Mouse (Mus musculus): Measurements from ENCODE around the gene 4933416C03Rik. TPM values are rescaled to one million over a fixed set of nuclear protein-coding genes. Genes with fewer than 3 reads are reported as not detected.

Gene 4933416C03Rik
- polyA plus RNA-seq (2012; rRNA removed), result not detected in 2 replicates

GRCm38 (mm10) chr10:116113867-116114474 is at the start of gene 4933416C03Rik:
Gene 4933416C03Rik, minus strand, starts transcription at chr10:116113917.

Other genes with a start within 250 kb of the 4933416C03Rik start
- 0.10 and 0.13 TPM in 2 replicates for gene Ptprr, start 95.7 kb downstream of the 4933416C03Rik start, polyA plus RNA-seq (2012; rRNA removed)
- 0.60 and 0.69 TPM in 2 replicates for gene Ptprb, start 161.6 kb upstream of the 4933416C03Rik start, polyA plus RNA-seq (2012; rRNA removed)

Measured in liver, embryonic 14 days (tissue).